Mouse (Mus musculus) brain, embryonic 14.5 days (tissue): ENCODE measurements around the gene 1810037I17Rik.

Source experiments
- CTCF ChIP-seq: fragments of 200-500 bp; IDR thresholded peaks from 2 replicates; pipeline ENCODE4 v1.5.1; 2012; ENCODE audit warnings: inconsistent platforms, mild to moderate bottlenecking, moderate library complexity, borderline replicate concordance; ENCODE audit not compliant: insufficient read depth, insufficient read length; ENCODE audit errors: extremely low read depth
- POLR2A ChIP-seq: fragments of 200-500 bp; IDR thresholded peaks from 2 replicates; pipeline ENCODE4 v1.6.1; 2012; ENCODE audit warnings: mild to moderate bottlenecking, inconsistent platforms, borderline replicate concordance; ENCODE audit not compliant: poor library complexity, insufficient read depth, insufficient read length, severe bottlenecking; ENCODE audit errors: extremely low read depth

DNA sequence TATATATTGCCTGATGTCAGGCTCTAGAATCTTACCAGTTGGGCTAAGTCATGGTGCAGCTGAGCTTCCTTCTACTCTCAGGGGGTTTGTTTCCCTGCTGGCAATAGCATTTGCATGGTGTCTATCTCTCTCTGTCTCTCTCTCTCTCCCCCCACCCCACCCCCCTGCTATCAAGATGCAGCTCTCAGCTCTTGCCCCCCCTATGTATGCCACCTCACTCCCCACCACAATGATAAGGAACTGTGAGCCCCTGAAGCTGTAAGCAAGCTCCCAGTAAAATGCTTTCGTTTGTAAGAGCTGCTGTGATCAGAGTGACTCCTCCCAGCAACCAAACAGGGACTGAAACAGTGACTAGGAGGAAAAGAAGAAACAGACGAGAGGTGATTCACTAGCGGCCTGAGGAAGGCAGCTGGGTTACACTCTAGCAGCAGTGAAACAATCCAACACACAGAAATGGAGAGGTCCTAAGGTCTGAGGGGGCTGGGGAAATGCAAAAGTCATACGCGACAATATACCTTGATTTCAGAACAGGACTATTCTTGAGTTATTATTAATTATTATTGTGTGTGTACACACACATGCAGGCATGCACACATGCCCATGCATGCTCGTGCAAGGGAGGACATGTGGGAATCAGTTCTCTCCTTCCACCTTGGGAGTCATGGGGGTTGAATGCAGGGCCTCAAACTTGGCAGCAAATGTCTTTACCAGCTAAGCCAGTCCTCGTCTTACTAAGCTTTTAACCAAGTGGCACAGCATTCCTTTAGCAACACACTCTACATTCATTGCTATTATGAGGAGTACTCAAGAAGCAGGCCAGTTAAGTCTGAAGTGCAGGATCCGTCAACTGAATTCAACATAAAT, 3.2 kb upstream of the 1810037I17Rik start:
- TF ChIP-seq CTCF = no peak
- no peak for TF ChIP-seq POLR2A
